Mouse (Mus musculus): ENCODE measurements at regions not wholly inside any gene's neighbourhood (a gene's known extent, or its start where the extent isn't known, plus 50 kb on each side); places are given as distances from the start of the nearest gene placed in this dataset.

GRCm38 (mm10) chr3:139888537-139888936 lies 683.0 kb downstream of the Stpg2 start:
- TF ChIP-seq EP300 (optimal IDR thresholded peaks at IDR 0.05) = no peak
- no peak for TF ChIP-seq CTCF (IDR thresholded peaks at IDR 0.05; ENCODE audit: low read depth)
